Mouse (Mus musculus): ENCODE data around the gene Rufy1.

DNA sequence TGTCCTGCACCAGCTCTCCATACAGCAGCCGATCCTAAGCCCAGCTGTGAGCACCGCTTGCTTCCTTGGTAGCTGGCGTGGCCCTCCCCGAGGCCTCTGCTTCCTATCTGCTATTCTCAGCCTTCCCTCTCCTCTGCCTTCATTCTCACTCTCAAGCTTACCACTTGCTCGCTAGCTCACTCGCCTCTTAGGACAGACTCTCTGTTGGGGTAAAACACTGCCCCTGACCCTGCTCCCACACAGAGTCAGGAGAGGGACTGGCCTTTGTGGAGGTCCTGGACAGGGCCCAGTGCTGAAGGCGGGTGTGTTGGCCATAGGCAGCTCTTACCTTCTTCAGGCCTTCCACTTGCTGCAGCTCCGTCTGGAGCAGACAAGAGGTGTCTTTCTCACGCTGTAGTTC lies 33.6 kb downstream of the Rufy1 start:
- TF ChIP-seq CTCF (IDR thresholded peaks at IDR 0.05; ENCODE audit: borderline replicate concordance, control insufficient read depth, extremely low read depth, insufficient read depth, low read length, poor library complexity) (no peak), POLR2A (IDR thresholded peaks at IDR 0.05; ENCODE audit: control insufficient read depth, extremely low read depth, insufficient read depth, low read length, poor library complexity) (no peak)
